Mouse (Mus musculus) heart, adult 2 months (tissue): ENCODE results near the gene Stag3.

Experiments used
- CTCF ChIP-seq: fragments of 200-600 bp; IDR thresholded peaks from 2 replicates; pipeline ENCODE4 v1.8.1; 2022; ENCODE audit warnings: antibody characterized with exemption, mild to moderate bottlenecking, moderate library complexity
- POLR2A ChIP-seq: fragments of 200-500 bp; IDR thresholded peaks from 2 replicates; pipeline ENCODE4 v1.6.1; 2011; ENCODE audit warnings: mild to moderate bottlenecking, low read depth, low read length, control low read depth; ENCODE audit not compliant: insufficient read depth

DNA sequence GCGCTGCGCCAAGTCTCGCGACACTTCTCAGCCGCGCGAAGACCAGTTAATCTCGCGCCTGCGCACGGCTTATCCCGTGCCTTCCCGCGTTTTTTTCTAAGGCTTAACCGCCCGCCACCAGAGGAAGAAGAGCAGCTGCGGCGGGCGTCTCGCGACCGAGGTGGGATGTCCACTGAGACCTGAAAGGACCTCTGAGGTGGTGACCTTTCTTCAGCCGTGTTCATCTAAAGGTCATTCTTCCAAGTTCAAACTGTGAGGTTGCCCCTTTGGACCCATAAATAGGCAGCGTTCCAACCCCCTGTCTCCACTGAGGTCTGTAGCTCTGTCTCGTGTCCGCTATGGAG is 357 bp downstream of the Stag3 start:
- TF ChIP-seq POLR2A (no peak), CTCF (no peak)
